Mouse (Mus musculus) left cerebral cortex, postnatal 10 days (tissue): Measurements from ENCODE around the gene Ppm1e. TPM values are rescaled to one million over a fixed set of nuclear protein-coding genes. Genes with fewer than 3 reads are reported as not detected.

Source experiments
- DNase-seq, 2 experiments: peaks; one replicate each; pipeline ENCODE4 v3.0.0; 2021 to 2022; ENCODE audit warnings: low spot score in 2 of 2, mixed read lengths in 1 of 2; ENCODE audit errors: extremely low spot score in 1 of 2
- intact Hi-C: fragments of 180-260 bp; cut with DNase I; formaldehyde crosslinking; loops from one replicate; pipeline ENCODE4 v1.15.1; 2025
- total RNA-seq, 2 experiments: library from RNA; stranded (reverse); gene quantifications; 2 replicates each; pipeline ENCODE4 v1.2.3; 2021

Ppm1e gene
- total RNA-seq, 2 experiments from 2014 or later = 173 to 181 TPM

GRCm38 (mm10) chr11:87318956-87319708 is 39.7 kb downstream of the Ppm1e start:
- DNase-seq = peak in 1 of 2 experiments; percentile 26
- intact Hi-C loops = no loop called here

- DNase-seq = no peak
- intact Hi-C loops = no loop called here
Measured at GRCm38 (mm10) chr11:87313533-87313932, 45.3 kb downstream of the Ppm1e start.

GRCm38 (mm10) chr11:87310309-87310708 is 48.5 kb downstream of the Ppm1e start:
- DNase-seq = no peak
- intact Hi-C loops = no loop called here

GRCm38 (mm10) chr11:87309329-87310074 is 49.3 kb downstream of the Ppm1e start:
- no peak for DNase-seq
- intact Hi-C loops = no loop called here

GRCm38 (mm10) chr11:87299066-87299465 is 59.8 kb downstream of the Ppm1e start:
- no peak for DNase-seq
- intact Hi-C loops = no loop called here

- intact Hi-C loops = no loop called here
- no peak for DNase-seq
Measured at GRCm38 (mm10) chr11:87296467-87296866, 62.4 kb downstream of the Ppm1e start.

GRCm38 (mm10) chr11:87295636-87296035 is 63.2 kb downstream of the Ppm1e start:
- DNase-seq = no peak
- intact Hi-C loops = no loop called here

GRCm38 (mm10) chr11:87289313-87289712 is 69.5 kb downstream of the Ppm1e start:
- intact Hi-C loops = no loop called here

GRCm38 (mm10) chr11:87286194-87286593 is 72.6 kb downstream of the Ppm1e start:
- intact Hi-C loops = no loop called here
- DNase-seq = no peak

More at GRCm38 (mm10) chr11:87289313-87289712, 69.5 kb downstream of the Ppm1e start:
- no peak for DNase-seq

GRCm38 (mm10) chr11:87281907-87282475 is 76.8 kb downstream of the Ppm1e start:
- intact Hi-C loops = no loop called here
- DNase-seq = peak; percentile 30 to 38

GRCm38 (mm10) chr11:87279461-87279860 is 79.4 kb downstream of the Ppm1e start:
- no peak for DNase-seq
- intact Hi-C loops = no loop called here

- DNase-seq = no peak
- intact Hi-C loops = no loop called here
Measured at GRCm38 (mm10) chr11:87278807-87279206, 80.0 kb downstream of the Ppm1e start.

GRCm38 (mm10) chr11:87276240-87276985 is 82.4 kb downstream of the Ppm1e start:
- intact Hi-C loops = no loop called here
- DNase-seq = peak in 1 of 2 experiments; percentile 63

GRCm38 (mm10) chr11:87275420-87276048 is 83.3 kb downstream of the Ppm1e start:
- no peak for DNase-seq
- intact Hi-C loops = no loop called here

GRCm38 (mm10) chr11:87272725-87273124 is 86.1 kb downstream of the Ppm1e start:
- DNase-seq = no peak
- intact Hi-C loops = no loop called here

GRCm38 (mm10) chr11:87271479-87271878 is 87.3 kb downstream of the Ppm1e start:
- no peak for DNase-seq
- intact Hi-C loops = no loop called here

- peak in 1 of 2 experiments; percentile 52 for DNase-seq
- intact Hi-C loops = no loop called here
Measured at GRCm38 (mm10) chr11:87270958-87271357, 87.9 kb downstream of the Ppm1e start.

- intact Hi-C loops = no loop called here
- DNase-seq = peak in 1 of 2 experiments; percentile 52
Measured at GRCm38 (mm10) chr11:87270446-87270845, 88.4 kb downstream of the Ppm1e start.

- no peak for DNase-seq
Measured at GRCm38 (mm10) chr11:87268803-87269202, 90.0 kb downstream of the Ppm1e start.

More at GRCm38 (mm10) chr11:87268803-87269202, 90.0 kb downstream of the Ppm1e start:
- intact Hi-C loops = no loop called here
